Mouse (Mus musculus): ENCODE results near the gene Cmas. TPM values are rescaled to one million over a fixed set of nuclear protein-coding genes. Genes with fewer than 3 reads are reported as not detected.

Cmas gene
- polyA plus RNA-seq, 1 experiment from 2014 or later, result 78.5 TPM

GRCm38 (mm10) chr6:142780574-142781033 lies 24.1 kb downstream of the Cmas start:
- no peak overlapping the region for H3K4me3 ChIP-seq (ENCODE audit: low read length)
- no peak overlapping the region for H3K9ac ChIP-seq (ENCODE audit: low read length)
- H3K27me3 ChIP-seq (ENCODE audit: control insufficient read depth, insufficient read depth, low read length), result no peaks in the 10 kb centered on the region
- no peak overlapping the region for H3K27ac ChIP-seq (ENCODE audit: low read length)
- H3K4me2 ChIP-seq (ENCODE audit: low read depth, low read length), result no peak overlapping the region
- no peaks in the 10 kb centered on the region for H3K36me3 ChIP-seq (ENCODE audit: control insufficient read depth, insufficient read depth)
- H3K9me3 ChIP-seq (replicated peaks; ENCODE audit: control insufficient read depth, low read length), result no peaks in the 10 kb centered on the region
- WGBS, result 84% methylated on average over 4 of the region's 4 CpGs
- ATAC-seq (replicated peaks; ENCODE audit: extremely low read depth, insufficient read depth, low FRiP score), result no peak
- peaks cover 9% of the 10 kb centered on the region; the same call in 1 of the 2 replicates for H3K4me1 ChIP-seq (ENCODE audit: control insufficient read depth, insufficient read depth, low read length)

- no peak overlapping the region for H3K4me3 ChIP-seq (ENCODE audit: low read length)
- H3K36me3 ChIP-seq (ENCODE audit: control insufficient read depth, insufficient read depth), result no peaks in the 10 kb centered on the region
- no peak overlapping the region for H3K27ac ChIP-seq (ENCODE audit: low read length)
- H3K27me3 ChIP-seq (ENCODE audit: control insufficient read depth, insufficient read depth, low read length), result no peaks in the 10 kb centered on the region
- no peaks in the 10 kb centered on the region for H3K9me3 ChIP-seq (replicated peaks; ENCODE audit: control insufficient read depth, low read length)
- no peak overlapping the region for H3K9ac ChIP-seq (ENCODE audit: low read length)
- no peak for ATAC-seq (replicated peaks; ENCODE audit: extremely low read depth, insufficient read depth, low FRiP score)
- peaks cover 9% of the 10 kb centered on the region; the same call in 1 of the 2 replicates for H3K4me1 ChIP-seq (ENCODE audit: control insufficient read depth, insufficient read depth, low read length)
- 69% methylated on average over 7 of the region's 7 CpGs for WGBS
- no peak overlapping the region for H3K4me2 ChIP-seq (ENCODE audit: low read depth, low read length)
These were observed 24.8 kb downstream of the Cmas start for GRCm38 (mm10) chr6:142781286-142781685.

DNA sequence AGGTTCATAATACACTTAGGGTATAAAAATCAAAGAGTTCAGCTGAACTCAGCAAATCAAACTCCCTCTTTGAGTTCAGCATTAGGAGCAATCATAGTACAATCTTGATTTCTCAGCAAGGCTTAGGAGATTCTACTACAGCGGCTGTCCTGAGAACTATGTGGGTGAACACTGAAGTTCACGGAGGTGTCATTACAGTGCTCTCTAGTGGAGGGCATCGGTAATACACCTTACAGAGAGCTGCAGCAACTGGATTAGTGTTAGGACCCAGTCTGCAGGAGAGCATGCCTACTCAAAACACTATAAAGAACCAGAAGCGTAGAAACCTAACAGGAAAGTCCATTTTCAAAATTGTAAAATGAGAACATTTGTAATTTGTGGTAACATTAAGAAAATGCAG lies 28.9 kb downstream of the Cmas start:
- WGBS, result 27% methylated on average over 4 of the region's 4 CpGs
- no peaks in the 10 kb centered on the region for H3K27me3 ChIP-seq (ENCODE audit: control insufficient read depth, insufficient read depth, low read length)
- H3K4me3 ChIP-seq (ENCODE audit: low read length), result no peak overlapping the region
- H3K9me3 ChIP-seq (replicated peaks; ENCODE audit: control insufficient read depth, low read length), result no peaks in the 10 kb centered on the region
- no peaks in the 10 kb centered on the region for H3K36me3 ChIP-seq (ENCODE audit: control insufficient read depth, insufficient read depth)
- H3K9ac ChIP-seq (ENCODE audit: low read length), result no peak overlapping the region
- no peak overlapping the region for H3K27ac ChIP-seq (ENCODE audit: low read length)
- no peak for ATAC-seq (replicated peaks; ENCODE audit: extremely low read depth, insufficient read depth, low FRiP score)
- H3K4me2 ChIP-seq (ENCODE audit: low read depth, low read length), result no peak overlapping the region
- peaks cover 2% of the 10 kb centered on the region; the same call in 1 of the 2 replicates for H3K4me1 ChIP-seq (ENCODE audit: control insufficient read depth, insufficient read depth, low read length)

DNA sequence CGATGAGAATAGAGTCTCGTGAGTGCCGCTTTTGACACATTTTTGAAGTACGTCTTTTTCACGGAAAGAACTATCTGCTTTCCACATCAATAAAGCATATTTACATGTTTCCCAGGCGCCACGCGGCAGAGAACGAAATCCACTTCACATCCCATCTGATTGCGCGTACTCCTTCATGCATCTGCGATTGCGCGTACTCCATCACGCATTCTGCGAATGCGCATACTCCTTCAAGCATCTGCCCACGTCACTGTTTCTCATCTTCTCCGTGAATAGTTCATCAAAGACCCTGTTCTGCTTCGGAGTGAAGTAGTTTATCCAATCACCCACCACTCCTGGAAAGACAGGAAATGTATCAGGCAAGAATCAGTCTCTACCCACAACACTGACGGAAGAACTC lies 29.6 kb downstream of the Cmas start:
- Histone ChIP-seq H3K27ac (ENCODE audit: low read length) (no peak overlapping the region), H3K9me3 (replicated peaks; ENCODE audit: control insufficient read depth, low read length) (no peaks in the 10 kb centered on the region), H3K36me3 (ENCODE audit: control insufficient read depth, insufficient read depth) (no peaks in the 10 kb centered on the region), H3K4me2 (ENCODE audit: low read depth, low read length) (no peak overlapping the region), H3K27me3 (ENCODE audit: control insufficient read depth, insufficient read depth, low read length) (no peaks in the 10 kb centered on the region), H3K9ac (ENCODE audit: low read length) (no peak overlapping the region), H3K4me1 (ENCODE audit: control insufficient read depth, insufficient read depth, low read length) (peaks cover 2% of the 10 kb centered on the region; the same call in 1 of the 2 replicates), H3K4me3 (ENCODE audit: low read length) (no peak overlapping the region)
- WGBS, result 84% methylated on average over 21 of the region's 21 CpGs
- no peak for ATAC-seq (replicated peaks; ENCODE audit: extremely low read depth, insufficient read depth, low FRiP score)

- 51% methylated on average over 18 of the region's 18 CpGs for WGBS
- H3K9me3 ChIP-seq (replicated peaks; ENCODE audit: control insufficient read depth, low read length), result no peaks in the 10 kb centered on the region
- no peak overlapping the region for H3K4me2 ChIP-seq (ENCODE audit: low read depth, low read length)
- no peak for ATAC-seq (replicated peaks; ENCODE audit: extremely low read depth, insufficient read depth, low FRiP score)
- no peak overlapping the region for H3K4me3 ChIP-seq (ENCODE audit: low read length)
- H3K36me3 ChIP-seq (ENCODE audit: control insufficient read depth, insufficient read depth), result no peaks in the 10 kb centered on the region
- peaks cover 4% of the 10 kb centered on the region; the same call in 1 of the 2 replicates for H3K4me1 ChIP-seq (ENCODE audit: control insufficient read depth, insufficient read depth, low read length)
- no peaks in the 10 kb centered on the region for H3K27me3 ChIP-seq (ENCODE audit: control insufficient read depth, insufficient read depth, low read length)
- H3K27ac ChIP-seq (ENCODE audit: low read length), result no peak overlapping the region
- H3K9ac ChIP-seq (ENCODE audit: low read length), result no peak overlapping the region
These were observed 31.8 kb downstream of the Cmas start for GRCm38 (mm10) chr6:142788042-142788987.

GRCm38 (mm10) chr6:142789736-142790135 lies 33.2 kb downstream of the Cmas start:
- Histone ChIP-seq H3K36me3 (ENCODE audit: control insufficient read depth, insufficient read depth) (no peaks in the 10 kb centered on the region), H3K27ac (ENCODE audit: low read length) (no peak overlapping the region), H3K27me3 (ENCODE audit: control insufficient read depth, insufficient read depth, low read length) (no peaks in the 10 kb centered on the region), H3K4me3 (ENCODE audit: low read length) (no peak overlapping the region), H3K4me1 (ENCODE audit: control insufficient read depth, insufficient read depth, low read length) (peaks cover 4% of the 10 kb centered on the region; the same call in 1 of the 2 replicates), H3K9ac (ENCODE audit: low read length) (no peak overlapping the region), H3K9me3 (replicated peaks; ENCODE audit: control insufficient read depth, low read length) (no peaks in the 10 kb centered on the region), H3K4me2 (ENCODE audit: low read depth, low read length) (no peak overlapping the region)
- WGBS, result 79% methylated on average over 10 of the region's 10 CpGs
- no peak for ATAC-seq (replicated peaks; ENCODE audit: extremely low read depth, insufficient read depth, low FRiP score)

- no peak overlapping the region for H3K9ac ChIP-seq (ENCODE audit: low read length)
- H3K4me1 ChIP-seq (ENCODE audit: control insufficient read depth, insufficient read depth, low read length), result peaks cover 4% of the 10 kb centered on the region; the same call in 1 of the 2 replicates
- no peak overlapping the region for H3K4me2 ChIP-seq (ENCODE audit: low read depth, low read length)
- H3K27ac ChIP-seq (ENCODE audit: low read length), result no peak overlapping the region
- no peaks in the 10 kb centered on the region for H3K36me3 ChIP-seq (ENCODE audit: control insufficient read depth, insufficient read depth)
- ATAC-seq (replicated peaks; ENCODE audit: extremely low read depth, insufficient read depth, low FRiP score), result no peak; the same call in 1 of the 2 replicates
- no peak overlapping the region for H3K4me3 ChIP-seq (ENCODE audit: low read length)
- WGBS, result 30% methylated on average over 13 of the region's 13 CpGs
- H3K9me3 ChIP-seq (replicated peaks; ENCODE audit: control insufficient read depth, low read length), result no peaks in the 10 kb centered on the region
- H3K27me3 ChIP-seq (ENCODE audit: control insufficient read depth, insufficient read depth, low read length), result no peaks in the 10 kb centered on the region
These were observed 35.9 kb downstream of the Cmas start for GRCm38 (mm10) chr6:142792241-142792968.

GRCm38 (mm10) chr6:142793468-142793867 lies 37.0 kb downstream of the Cmas start:
- no peak overlapping the region for H3K4me3 ChIP-seq (ENCODE audit: low read length)
- no peak for ATAC-seq (replicated peaks; ENCODE audit: extremely low read depth, insufficient read depth, low FRiP score)
- no peaks in the 10 kb centered on the region for H3K36me3 ChIP-seq (ENCODE audit: control insufficient read depth, insufficient read depth)
- no peak overlapping the region for H3K27ac ChIP-seq (ENCODE audit: low read length)
- no peak overlapping the region for H3K4me2 ChIP-seq (ENCODE audit: low read depth, low read length)
- no peak overlapping the region for H3K9ac ChIP-seq (ENCODE audit: low read length)
- H3K4me1 ChIP-seq (ENCODE audit: control insufficient read depth, insufficient read depth, low read length), result peaks cover 2% of the 10 kb centered on the region; the same call in 1 of the 2 replicates
- no peaks in the 10 kb centered on the region for H3K27me3 ChIP-seq (ENCODE audit: control insufficient read depth, insufficient read depth, low read length)
- 42% methylated on average over 7 of the region's 7 CpGs for WGBS
- H3K9me3 ChIP-seq (replicated peaks; ENCODE audit: control insufficient read depth, low read length), result no peaks in the 10 kb centered on the region

Measured in heart, embryonic 16.5 days (tissue).